Mouse (Mus musculus) C2C12 (cell line): ENCODE data around the gene Stk4.

Source experiments
- CEBPB ChIP-seq: IDR thresholded peaks from one replicate; pipeline ENCODE4 v1.6.1; 2011; ENCODE audit warnings: low read depth, mild to moderate bottlenecking, control low read depth, moderate library complexity
- CTCF ChIP-seq: IDR thresholded peaks from one replicate; pipeline ENCODE4 v1.5.1; 2011; ENCODE audit not compliant: control insufficient read depth, insufficient read depth, insufficient read length
- MAX ChIP-seq: IDR thresholded peaks from one replicate; pipeline ENCODE4 v1.6.1; 2011; ENCODE audit warnings: mild to moderate bottlenecking, control low read depth

- no peak for TF ChIP-seq MAX
- TF ChIP-seq CTCF = no peak
- TF ChIP-seq CEBPB = no peak
Observed at GRCm38 (mm10) chr2:164077875-164078274, 7.8 kb downstream of the Stk4 start.
